Mouse (Mus musculus) ovary, adult 18-20 months (tissue): ENCODE measurements around the gene Kbtbd12.

ENCODE experiments used
- DNase-seq: peaks from one replicate; pipeline ENCODE4 v3.0.0; 2022; ENCODE audit warnings: low spot score, mixed read lengths

Kbtbd12 gene

DNA sequence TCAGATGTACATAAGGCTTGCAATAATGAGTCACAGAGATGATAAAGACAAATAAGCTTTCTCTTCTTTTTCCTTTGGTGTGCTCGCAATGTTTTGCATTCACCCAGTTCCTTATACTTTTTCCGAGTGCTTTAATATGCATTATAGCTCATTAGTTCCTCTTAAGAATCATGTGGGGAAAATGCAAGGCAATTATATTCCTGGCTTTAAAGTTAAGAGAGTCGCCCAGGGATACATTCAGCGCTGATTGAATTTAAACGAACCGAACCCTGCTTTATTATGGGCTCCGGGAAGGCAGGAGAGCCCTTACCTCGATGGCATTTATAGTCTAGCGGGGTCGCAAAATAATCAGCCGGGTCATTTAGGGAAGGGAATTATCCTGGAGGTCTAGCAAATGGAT, 10.8 kb downstream of the Kbtbd12 start:
- no peak for DNase-seq

DNA sequence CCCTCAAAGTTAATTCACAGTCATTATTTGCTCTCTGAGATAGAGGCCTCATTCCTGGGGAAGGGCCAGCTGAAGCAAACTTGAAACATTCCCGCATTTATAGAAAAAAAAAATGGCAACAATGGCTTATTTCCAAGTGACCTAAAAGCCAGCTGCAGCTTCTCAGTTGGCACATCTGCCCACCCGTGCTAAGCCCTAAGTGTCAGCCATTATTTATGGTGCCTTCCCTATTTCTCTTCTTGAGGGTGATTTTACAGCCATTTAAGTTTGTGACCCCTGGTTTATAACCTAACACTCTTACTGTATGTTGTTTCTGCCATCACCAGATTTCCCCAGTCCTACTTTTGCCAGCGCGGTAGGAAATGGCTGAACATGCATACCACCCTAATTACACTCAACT, 11.3 kb downstream of the Kbtbd12 start:
- no peak for DNase-seq

DNA sequence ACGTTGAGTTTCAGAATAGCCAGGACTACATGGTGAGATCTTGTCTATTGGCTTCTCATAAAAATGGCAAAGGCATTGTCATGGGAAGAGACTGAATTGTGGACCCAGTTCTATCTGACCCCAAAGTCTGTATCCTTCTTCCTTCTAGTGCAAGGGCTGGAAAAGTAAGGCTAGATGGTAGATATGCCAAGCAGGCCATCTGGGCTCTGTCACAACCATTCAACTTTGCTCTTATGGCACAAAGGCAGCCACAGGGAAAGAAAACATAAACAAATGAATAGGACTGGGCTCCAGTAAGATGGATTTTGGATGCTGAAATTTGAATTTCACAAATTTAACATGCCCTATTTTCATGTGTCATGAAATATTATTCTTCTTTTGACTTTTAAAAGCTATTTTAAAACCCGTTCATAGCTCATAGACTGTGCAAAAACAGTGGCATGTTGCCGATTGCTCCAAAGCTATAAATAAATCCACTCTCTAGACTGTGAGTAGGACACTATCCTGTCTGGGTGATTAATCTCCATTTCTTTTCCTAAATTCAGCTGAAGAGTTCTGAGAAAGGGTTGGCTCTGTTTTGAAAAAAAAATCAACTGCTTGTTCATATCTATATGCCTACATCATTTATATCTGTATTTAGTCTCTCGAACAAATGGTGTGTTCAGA, 15.8 kb downstream of the Kbtbd12 start:
- no peak for DNase-seq

DNA sequence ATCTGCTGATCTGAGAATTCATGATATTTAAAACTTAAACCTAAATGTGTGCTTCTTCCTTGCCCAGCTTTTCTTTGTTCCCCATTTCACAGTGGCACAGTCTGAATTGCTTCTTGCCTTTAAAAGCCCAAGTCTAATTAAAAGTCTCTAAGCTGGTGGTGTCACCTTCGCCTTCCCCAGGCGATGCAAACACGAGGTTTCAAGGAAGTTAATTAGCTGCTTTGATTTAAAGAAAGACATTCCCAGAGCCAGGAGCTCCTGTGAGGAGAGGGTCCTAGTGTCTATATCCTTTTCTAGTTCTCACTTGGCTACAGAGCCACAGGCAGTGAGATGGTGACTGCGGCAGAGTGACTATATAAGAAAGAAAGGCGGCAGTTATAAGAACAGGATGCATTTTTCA, 18.2 kb downstream of the Kbtbd12 start:
- DNase-seq, result no peak

DNA sequence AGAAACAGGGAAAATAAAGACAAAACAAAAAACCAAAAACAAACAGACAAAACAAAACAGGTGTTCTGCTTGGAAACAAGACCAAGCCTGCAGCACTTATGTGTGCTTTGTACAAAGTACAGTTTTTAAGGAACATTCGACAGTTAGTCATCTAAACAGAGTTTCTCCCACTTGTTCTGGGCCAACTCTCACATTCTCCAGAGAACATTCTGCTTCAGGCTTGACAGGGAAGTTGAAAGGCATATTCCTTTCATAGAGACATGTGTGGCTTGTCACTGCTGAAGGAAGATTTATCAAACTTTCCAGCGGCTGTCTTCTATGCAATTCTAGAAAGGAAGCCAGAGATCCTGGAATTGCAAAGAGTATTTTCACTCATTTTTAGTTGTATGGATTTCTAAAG, 22.4 kb downstream of the Kbtbd12 start:
- DNase-seq, result no peak

DNA sequence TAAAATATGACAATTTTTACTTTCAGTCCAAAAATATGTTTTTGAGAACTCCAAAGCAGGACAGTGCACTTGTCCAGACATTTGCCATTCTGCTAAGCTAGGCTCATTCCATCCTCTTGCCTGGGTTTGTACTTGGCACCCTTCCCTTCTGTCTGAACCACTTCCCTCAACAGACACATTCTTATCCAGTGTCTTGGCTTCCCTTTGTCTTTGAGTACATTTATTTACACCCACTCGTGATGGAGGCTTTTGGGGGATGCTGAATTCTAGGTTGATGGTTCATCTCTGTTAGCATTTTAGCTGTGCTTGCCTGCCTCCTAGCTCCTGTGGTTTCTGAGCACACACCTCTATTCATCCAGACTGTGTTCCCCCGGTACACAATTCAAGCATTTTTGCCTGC, 31.3 kb downstream of the Kbtbd12 start:
- DNase-seq, result no peak

DNA sequence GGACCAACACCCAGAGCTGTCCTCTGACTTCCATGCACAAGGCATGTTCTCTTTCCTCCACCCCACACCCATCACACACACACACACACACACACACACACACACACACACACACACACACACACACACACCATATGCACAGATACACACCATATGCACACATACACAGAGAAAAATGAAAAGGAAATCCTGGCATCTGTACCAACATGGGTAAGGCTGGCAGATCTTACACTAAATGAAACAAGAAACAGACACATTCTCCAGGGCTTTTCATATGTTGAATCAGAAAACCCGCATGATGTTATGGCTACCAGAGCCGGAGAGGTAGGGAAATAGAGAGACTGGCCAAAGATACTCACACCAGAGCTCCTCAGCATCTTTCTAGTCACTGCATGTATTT, 32.0 kb downstream of the Kbtbd12 start:
- DNase-seq, result no peak

DNA sequence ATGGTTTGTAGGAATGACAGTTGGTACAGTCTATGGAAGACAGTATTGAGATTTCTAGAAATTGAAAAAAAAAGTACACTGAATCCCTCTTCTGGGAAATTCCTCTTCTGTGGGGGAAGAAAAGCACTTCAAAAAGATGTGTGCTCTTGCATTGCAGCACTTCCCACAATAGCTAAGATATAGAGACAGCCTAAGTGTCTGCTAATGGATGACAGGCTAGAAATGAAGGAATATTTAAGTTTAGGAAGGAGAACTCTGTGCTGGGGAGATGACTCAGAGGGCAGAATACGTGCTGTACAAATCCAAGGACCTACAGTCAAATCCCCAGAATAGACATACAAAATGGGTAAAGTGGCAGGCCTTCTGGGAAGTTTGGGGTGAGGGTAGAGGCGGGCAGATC, 32.5 kb downstream of the Kbtbd12 start:
- no peak for DNase-seq

DNA sequence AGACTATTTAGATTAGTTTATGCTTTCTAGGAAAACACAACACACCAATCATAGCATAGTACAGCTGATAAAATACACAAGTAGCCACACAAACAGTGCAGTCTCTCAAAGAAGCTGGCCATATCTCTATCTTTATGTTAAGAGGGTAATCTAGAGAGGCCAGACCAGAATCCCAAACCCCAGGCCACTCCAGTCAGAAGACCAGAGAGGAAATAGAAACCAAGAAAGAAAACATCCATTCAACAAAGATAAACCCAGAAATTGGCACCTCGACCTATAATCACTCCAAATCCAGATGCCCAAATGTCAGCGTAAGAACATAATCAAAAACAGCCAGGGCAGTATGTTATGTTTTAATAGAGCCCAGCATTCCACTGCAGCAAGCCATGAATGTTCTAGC, 41.6 kb downstream of the Kbtbd12 start:
- DNase-seq, result no peak

DNA sequence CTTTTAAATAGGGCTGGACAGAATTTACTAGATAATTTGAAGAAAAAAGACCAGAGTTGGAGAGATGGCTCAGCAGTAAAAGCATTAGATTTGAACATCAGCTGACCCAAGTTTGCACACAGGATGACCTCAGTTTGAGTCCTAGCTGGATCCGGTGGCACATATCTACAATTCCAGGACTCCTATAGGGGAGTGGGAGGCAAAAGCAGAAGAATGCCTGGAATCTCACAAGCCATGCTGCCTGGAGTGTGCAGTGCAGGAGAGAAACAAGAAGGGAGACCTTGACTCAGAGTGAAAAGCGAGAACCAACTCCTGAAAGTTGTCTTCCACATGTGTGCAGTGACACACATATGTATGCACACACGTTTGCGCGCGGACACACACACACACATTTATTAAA, 45.4 kb downstream of the Kbtbd12 start:
- no peak for DNase-seq

DNA sequence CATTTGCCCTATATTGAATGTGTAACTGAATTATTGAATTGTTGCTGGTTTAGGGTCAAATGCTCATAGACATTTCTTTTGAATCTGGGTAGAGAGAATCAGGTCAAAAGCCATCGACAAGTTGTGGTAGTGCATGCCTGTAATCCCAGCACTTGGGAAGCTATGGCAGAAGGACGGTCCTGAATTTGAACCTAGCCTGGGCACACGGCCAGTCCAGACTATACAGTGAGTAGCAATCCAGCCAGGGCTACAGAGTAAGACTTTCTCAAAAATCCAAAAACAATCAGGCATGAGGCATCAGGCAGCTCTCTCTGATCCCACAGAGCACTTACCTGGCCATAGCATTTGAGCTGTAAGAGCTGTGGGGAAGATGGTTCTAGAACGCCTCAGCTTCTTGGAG, 47.5 kb downstream of the Kbtbd12 start:
- DNase-seq, result no peak

DNA sequence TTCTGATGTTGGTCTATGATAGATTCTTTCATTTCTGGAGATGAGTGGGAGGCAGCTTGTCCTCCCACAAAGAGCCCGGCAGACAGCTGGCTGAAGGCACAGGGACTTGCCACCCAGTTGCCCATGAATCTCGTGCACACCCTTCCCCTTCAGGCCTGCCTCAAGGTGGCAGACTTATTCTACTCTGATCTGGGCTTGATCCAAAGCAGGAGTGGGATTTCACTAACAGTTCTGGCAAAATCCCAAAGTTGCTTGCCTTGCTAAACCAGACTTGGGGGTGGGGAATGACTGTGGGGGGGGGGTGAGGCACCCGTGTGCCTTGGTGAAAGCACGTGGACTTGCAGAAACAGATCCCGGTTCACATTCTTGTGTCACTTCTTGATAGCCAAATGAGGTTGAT, 48.2 kb downstream of the Kbtbd12 start:
- DNase-seq, result no peak

DNA sequence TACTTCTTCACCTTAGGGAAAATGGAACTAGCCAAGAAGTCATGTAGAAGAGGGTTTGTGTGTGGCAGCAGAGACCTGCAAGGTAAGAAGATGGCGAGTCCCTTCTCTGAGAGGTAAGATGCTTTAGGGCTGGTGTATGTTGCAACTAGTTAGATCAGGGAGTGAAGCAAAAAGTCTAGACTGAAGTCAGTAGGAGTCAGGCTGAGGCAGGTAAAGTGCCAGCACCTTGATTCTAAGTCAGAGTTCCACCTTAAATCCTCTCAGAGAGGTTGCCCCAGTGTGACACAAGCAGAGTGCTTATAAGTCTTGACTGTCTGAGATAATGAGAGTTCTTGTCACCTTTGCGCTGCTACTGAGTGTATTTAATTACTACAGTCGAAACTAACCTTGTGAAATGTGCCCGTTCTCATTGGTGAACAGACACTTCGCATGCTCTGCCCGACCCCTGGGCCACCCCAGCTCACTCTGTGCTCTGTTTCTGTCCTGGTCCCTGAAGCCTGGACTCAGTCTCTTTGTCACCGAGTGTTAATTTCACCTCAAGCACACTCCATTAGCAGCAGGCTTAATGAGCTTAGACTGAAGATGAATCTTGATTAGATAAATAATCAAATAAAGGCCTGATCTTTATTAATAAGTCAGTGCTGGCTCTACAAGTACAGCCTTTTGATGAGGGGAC, 49.0 kb downstream of the Kbtbd12 start:
- DNase-seq, result no peak

DNA sequence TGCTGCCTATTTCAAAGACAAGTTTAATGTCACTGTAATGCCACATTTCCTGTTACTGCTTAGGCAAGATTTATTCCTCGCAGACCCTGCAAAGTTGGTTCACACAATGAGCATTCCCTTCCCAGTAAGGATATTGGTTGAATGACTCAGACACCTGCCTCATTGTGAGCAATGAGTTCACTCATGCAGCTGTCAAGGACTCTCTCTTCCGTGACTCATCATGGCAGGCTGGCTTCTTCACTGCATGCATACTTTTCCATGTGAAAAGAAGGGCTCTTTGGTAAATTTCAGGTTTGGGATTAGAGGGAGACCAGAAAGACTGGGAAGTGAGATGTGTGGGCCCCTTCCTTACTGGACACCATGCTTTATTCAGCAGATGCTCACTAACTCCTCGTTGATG, 50.7 kb downstream of the Kbtbd12 start:
- no peak for DNase-seq

DNA sequence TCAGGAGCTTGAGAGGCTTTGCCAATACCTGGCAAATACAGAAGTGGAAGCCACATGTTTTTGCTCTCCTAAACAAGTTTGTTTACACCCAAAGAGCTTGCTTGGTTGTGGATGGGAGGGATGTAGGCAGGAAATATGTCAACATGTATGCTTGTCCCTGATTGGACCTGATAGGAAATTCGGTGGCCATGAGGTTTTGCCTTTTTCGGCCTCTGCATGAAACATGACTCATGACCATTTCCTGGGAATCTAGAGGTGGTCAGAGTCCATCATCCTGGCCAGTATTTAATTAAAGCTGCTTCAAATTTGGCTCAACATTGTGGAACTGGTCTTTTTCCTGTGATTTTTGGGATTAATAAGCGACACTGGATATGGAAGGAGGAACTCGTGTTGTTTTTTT, 53.8 kb downstream of the Kbtbd12 start:
- DNase-seq, result no peak

DNA sequence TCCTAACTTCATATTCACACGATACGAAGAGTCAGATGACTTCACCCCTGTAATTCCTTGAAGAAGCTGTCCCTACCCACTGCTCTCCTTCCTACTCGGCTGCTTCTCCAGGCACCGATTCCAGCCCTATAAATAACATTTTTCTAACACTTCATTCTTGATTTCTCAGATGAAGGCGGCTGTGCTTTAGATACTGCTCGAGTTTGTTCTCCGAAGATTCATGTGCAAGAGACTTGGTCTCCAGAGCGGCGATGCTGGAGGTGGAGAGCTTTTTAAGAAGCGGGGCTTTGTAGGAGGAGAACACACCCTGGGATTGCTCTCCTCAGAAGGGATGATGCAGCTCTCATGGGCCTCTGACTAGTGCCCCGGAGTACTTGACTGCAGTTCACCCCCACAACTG, 61.3 kb downstream of the Kbtbd12 start:
- no peak for DNase-seq

DNA sequence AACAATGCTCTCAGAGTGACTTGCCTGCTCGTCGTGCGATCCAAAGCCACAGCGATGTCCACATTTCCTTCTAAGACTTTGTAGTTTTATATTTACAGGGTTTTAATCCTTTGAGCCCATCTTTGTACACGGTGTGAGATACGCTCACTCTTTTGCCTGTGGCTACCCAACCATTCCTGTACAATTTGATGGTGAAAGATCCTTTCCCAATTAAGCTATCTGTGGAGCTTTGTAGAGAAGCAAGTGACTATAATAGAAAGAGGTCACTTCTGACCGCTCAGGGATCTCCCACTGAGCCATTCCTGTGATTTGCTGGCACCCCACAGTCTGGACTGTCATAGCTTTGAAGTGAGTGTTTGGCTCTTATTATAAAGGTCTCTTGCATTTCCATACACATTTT, 71.1 kb downstream of the Kbtbd12 start:
- no peak for DNase-seq

DNA sequence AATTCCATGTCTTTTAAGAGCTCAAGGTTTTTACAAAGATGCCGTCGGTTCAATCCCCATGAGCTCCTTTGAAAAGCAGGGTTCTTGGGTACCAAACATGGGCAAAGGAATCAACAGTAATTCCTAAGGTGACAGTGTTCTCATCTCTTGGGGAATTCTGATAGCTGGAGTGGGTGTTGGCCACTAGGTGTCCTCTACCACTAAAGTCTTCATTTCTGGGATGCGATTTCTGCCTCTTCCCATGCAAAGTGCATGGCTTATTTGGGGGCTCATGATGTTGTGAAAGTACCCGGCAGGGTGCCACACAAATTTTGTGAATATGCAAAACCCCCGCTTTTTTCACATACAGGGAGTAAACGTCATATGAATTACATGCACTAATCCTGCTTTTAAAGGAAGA, 72.7 kb downstream of the Kbtbd12 start:
- no peak for DNase-seq

DNA sequence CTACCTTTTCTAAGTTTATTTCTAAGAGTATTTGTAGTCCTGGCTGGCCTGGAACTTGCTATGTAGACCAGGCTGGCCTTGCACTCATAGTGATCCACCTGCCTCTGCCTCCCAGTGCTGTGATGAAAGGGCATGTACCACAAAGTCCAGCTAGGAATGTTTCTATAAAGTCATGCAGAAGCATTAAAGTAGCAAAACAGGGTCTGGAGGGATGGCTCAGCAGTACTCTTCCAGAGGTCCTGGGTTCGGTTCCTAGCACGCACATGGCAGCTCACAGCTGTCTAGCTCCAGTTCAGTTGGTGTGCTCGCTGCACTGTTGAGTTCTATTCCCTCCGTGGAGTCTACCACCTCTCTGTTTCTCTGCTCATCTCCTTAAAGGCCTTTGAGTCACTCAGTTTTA, 77.6 kb downstream of the Kbtbd12 start:
- DNase-seq, result no peak

DNA sequence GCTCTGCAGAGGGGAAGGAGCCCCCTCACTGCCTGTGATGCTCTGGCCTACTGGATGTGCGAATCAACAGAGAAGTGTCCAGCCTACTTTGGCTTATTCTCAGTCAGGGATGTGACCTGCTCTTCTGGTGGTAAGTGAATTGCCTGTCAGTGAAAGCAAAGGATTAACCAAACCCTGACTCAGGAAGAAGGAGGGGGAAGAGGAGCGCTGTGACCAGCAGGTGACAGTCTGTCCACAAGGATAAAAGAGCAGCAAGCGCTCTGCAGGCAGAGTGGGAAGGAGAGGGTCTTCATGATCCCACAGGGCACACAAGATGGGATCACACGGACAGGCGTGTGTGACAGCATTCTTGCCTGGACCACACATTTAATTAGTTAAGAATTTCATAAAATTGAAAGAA, 78.1 kb downstream of the Kbtbd12 start:
- no peak for DNase-seq

DNA sequence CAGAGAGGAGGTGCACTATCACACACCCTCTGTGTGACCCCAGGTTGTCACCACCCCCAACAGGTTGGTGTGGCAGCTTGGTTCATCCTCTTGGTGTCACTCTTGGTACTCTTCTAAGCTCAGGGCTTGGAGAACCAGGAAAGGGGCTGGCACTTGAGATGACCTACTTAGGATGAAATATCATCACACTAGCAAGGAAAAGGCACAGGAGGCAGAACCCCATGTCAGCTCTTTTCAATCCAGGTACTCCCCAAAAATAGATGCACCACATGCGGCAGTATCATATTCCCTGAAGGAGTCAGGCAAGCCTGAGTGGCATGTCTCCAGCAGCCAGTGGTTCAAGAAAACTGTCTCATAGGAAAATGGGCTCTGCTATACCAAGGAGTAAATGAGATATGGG, 79.7 kb downstream of the Kbtbd12 start:
- DNase-seq, result no peak

DNA sequence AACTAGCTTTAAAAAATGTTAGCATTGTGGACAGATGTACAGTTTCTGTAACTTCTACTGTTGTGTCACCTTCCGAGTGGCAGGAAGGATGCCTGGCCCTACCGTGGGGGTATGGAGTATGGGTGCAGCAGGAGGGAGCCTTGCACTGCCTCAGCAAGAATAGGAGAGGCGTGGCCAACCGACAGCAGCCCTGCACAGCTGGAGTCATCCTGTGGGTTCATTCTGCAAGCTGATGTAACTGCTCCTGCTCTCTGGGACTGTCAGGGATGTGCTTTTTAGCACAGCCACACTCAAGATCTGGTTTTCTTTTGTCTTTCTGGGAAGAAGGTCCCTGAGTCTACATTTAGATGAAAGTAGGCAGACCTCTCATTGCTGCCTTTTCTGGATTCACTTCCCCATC, 80.2 kb downstream of the Kbtbd12 start:
- DNase-seq, result no peak

DNA sequence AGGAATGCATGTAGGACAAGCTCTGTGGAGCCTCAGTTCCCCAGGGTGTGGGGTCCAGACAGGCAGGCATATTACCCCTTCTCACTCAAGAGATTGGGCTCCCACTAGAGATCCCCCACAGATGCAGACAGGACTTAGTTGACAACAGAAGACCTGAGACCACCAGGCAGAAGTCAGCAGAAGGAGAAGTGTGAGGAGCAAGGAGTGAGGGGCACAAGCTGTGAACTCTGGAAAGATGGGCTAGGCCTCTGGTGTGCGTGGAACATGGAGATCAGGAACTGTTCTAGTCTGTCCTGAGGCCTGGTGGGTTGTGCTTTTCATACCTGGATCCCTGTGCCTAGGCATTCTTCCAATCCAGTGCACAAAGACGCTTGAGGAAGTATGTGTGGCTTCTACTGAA, 87.8 kb downstream of the Kbtbd12 start:
- no peak for DNase-seq

DNA sequence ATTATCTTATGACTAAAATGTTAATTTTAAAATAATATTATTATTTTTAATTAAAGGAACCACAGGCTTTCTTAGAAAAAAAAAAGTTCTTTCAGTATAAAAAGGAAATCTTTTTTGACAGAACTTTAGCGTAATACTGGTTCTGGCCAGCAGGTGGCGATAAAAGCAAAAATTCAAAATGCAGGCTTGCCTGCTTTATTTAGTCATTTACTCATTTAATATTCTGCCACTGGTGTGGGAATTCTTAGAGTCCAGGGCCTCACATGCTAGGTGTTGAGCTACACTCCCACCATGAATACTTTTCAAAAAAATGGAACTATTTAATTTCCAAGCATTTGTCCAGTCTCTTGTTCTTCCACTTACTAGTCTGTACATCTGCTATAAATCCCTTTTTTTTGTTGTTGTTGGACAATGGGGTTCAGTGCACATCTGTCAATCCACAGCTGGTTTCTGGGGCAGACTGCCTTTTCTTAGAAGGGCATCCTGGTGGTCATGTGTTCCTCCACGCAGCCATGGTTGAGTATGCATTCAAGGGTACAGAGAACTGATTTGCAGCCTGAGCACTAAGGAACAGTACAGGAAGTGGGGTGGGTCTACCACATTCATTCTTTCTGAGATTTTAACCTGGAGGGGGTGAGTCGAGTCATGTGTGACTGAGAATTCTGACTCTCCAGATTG, 88.5 kb downstream of the Kbtbd12 start:
- no peak for DNase-seq
